In genomic region chr5:148739141-148739540, GRCm38 (mm10) we compare ENCODE assay signal across 10 mouse cellular contexts.
DNase-seq lines count a peak whose midpoint lies in the region; ATAC-seq and TF ChIP-seq lines count a peak whose summit lies in the region.
"Had no signal": no experiment of that assay in that cellular context is flagged by ENCODE, and none has a peak within 500 bp of the region (broad histone marks: within the 10 kb centered on the region; RNA-seq: fewer than 3 reads in every experiment).

No protein-coding gene starts in this region.

- no peak overlapping the region for H3K4me3 ChIP-seq in kidney, embryonic 16.5 days (ENCODE audit: low read length)
- no peak overlapping the region for H3K4me3 ChIP-seq in embryonic facial prominence, embryonic 10.5 days
- no peak overlapping the region for H3K4me3 ChIP-seq in lung, embryonic 16.5 days (ENCODE audit: low read length)
- no peak overlapping the region for H3K4me3 ChIP-seq in stomach, embryonic 16.5 days (replicated peaks; ENCODE audit: low read length)
- H3K4me3 ChIP-seq in left cerebral cortex, adult 2 months: no peak overlapping the region
- H3K4me3 ChIP-seq in kidney, embryonic 14.5 days (ENCODE audit: low read length): no peak overlapping the region
- H3K4me3 ChIP-seq: embryonic facial prominence, embryonic 12.5 days had no signal

- no peak overlapping the region for H3K4me2 ChIP-seq in kidney, embryonic 16.5 days (replicated peaks; ENCODE audit: low read depth, low read length)
- H3K4me2 ChIP-seq in lung, embryonic 16.5 days (ENCODE audit: low read depth, low read length): no peak overlapping the region
- H3K4me2 ChIP-seq in stomach, embryonic 16.5 days (ENCODE audit: low read depth, low read length): no peak overlapping the region
- no peak overlapping the region for H3K4me2 ChIP-seq in kidney, embryonic 14.5 days (replicated peaks; ENCODE audit: low read depth, low read length)
- H3K4me2 ChIP-seq: embryonic facial prominence, embryonic 12.5 days had no signal

- H3K36me3 ChIP-seq in kidney, embryonic 16.5 days (ENCODE audit: insufficient read depth, low read length): no peaks in the 10 kb centered on the region
- no peaks in the 10 kb centered on the region for H3K36me3 ChIP-seq in embryonic facial prominence, embryonic 10.5 days (replicated peaks)
- H3K36me3 ChIP-seq in lung, embryonic 16.5 days (ENCODE audit: control insufficient read depth, insufficient read depth, low read length): no peaks in the 10 kb centered on the region
- H3K36me3 ChIP-seq in stomach, embryonic 16.5 days (ENCODE audit: control insufficient read depth, insufficient read depth, low read length): no peaks in the 10 kb centered on the region
- no peaks in the 10 kb centered on the region for H3K36me3 ChIP-seq in kidney, embryonic 14.5 days (ENCODE audit: control insufficient read depth, insufficient read depth, low read length)
- H3K36me3 ChIP-seq: embryonic facial prominence, embryonic 12.5 days had no signal

- no peak for TF ChIP-seq CTCF in left cerebral cortex, adult 2 months (IDR thresholded peaks at IDR 0.05)

- no peak overlapping the region for H3K27ac ChIP-seq in kidney, embryonic 16.5 days (ENCODE audit: low read length)
- 0 out of 2 replicates have a peak overlapping the region, but pooled peaks have one; percentile 15 for H3K27ac ChIP-seq in embryonic facial prominence, embryonic 10.5 days (replicated peaks)
- H3K27ac ChIP-seq in lung, embryonic 16.5 days (ENCODE audit: low read length): no peak overlapping the region
- no peak overlapping the region for H3K27ac ChIP-seq in stomach, embryonic 16.5 days (ENCODE audit: low read length)
- H3K27ac ChIP-seq in left cerebral cortex, adult 2 months: no peak overlapping the region
- H3K27ac ChIP-seq in kidney, embryonic 14.5 days (ENCODE audit: low read depth, low read length): no peak overlapping the region
- H3K27ac ChIP-seq: embryonic facial prominence, embryonic 12.5 days had no signal

- peaks cover 6% of the 10 kb centered on the region for H3K9me3 ChIP-seq in kidney, embryonic 16.5 days (ENCODE audit: low read length)
- H3K9me3 ChIP-seq in embryonic facial prominence, embryonic 10.5 days: 0 out of 2 replicates have a peak, but pooled peaks cover 3% of the 10 kb centered on the region
- H3K9me3 ChIP-seq in lung, embryonic 16.5 days (ENCODE audit: control insufficient read depth, low read length): peaks cover 3% of the 10 kb centered on the region; the same call in 1 of the 2 replicates
- H3K9me3 ChIP-seq in stomach, embryonic 16.5 days (replicated peaks; ENCODE audit: control insufficient read depth, low read length): no peaks in the 10 kb centered on the region
- peaks cover 6% of the 10 kb centered on the region; the same call in 1 of the 2 replicates for H3K9me3 ChIP-seq in kidney, embryonic 14.5 days (ENCODE audit: control insufficient read depth, low read length)
- H3K9me3 ChIP-seq: embryonic facial prominence, embryonic 12.5 days had no signal

- ATAC-seq in kidney, embryonic 16.5 days (ENCODE audit: low FRiP score, low TSS enrichment): peak; percentile 47; the same call in 1 of the 2 replicates
- 0 out of 2 replicates have a peak, but pooled peaks have one; percentile 15 for ATAC-seq in lung, embryonic 16.5 days (ENCODE audit: low read depth)
- peak; percentile 62 for ATAC-seq in stomach, embryonic 16.5 days (ENCODE audit: insufficient read depth, low FRiP score)
- no peak for ATAC-seq in kidney, embryonic 14.5 days (ENCODE audit: low FRiP score, low TSS enrichment)

- no peak for DNase-seq in kidney, postnatal 4 days
- no peak for DNase-seq in embryonic facial prominence, embryonic 10.5 days (ENCODE audit: low spot score)
- no peak for DNase-seq in left cerebral cortex, adult 2 months (ENCODE audit: extremely low spot score in 1 of 2, low spot score in 2 of 2)
- DNase-seq in frontal cortex, postnatal 36 days (ENCODE audit: low spot score in 2 of 2): no peak
- DNase-seq: kidney, adult 11 months had no signal

- no peak overlapping the region for H3K9ac ChIP-seq in kidney, embryonic 16.5 days (replicated peaks; ENCODE audit: low read length)
- H3K9ac ChIP-seq in lung, embryonic 16.5 days (ENCODE audit: low read length): no peak overlapping the region
- H3K9ac ChIP-seq in stomach, embryonic 16.5 days (ENCODE audit: low read length): no peak overlapping the region
- H3K9ac ChIP-seq in kidney, embryonic 14.5 days (ENCODE audit: low read depth, low read length): no peak overlapping the region
- H3K9ac ChIP-seq: embryonic facial prominence, embryonic 12.5 days had no signal

- H3K4me1 ChIP-seq in kidney, embryonic 16.5 days (ENCODE audit: insufficient read depth, low read length): peaks cover 8% of the 10 kb centered on the region; the same call in 1 of the 2 replicates
- H3K4me1 ChIP-seq in embryonic facial prominence, embryonic 10.5 days: peaks cover 32% of the 10 kb centered on the region
- peaks cover 16% of the 10 kb centered on the region for H3K4me1 ChIP-seq in lung, embryonic 16.5 days (replicated peaks; ENCODE audit: control insufficient read depth, insufficient read depth, low read length)
- peaks cover 11% of the 10 kb centered on the region; the same call in 1 of the 2 replicates for H3K4me1 ChIP-seq in stomach, embryonic 16.5 days (ENCODE audit: control insufficient read depth, insufficient read depth, low read length)
- no peaks in the 10 kb centered on the region; the same call in 1 of the 2 replicates for H3K4me1 ChIP-seq in kidney, embryonic 14.5 days (ENCODE audit: control insufficient read depth, insufficient read depth, low read length)

- H3K27me3 ChIP-seq in kidney, embryonic 16.5 days (ENCODE audit: insufficient read depth, low read length): no peaks in the 10 kb centered on the region
- H3K27me3 ChIP-seq in embryonic facial prominence, embryonic 10.5 days (replicated peaks; ENCODE audit: low read depth, poor library complexity, severe bottlenecking): no peaks in the 10 kb centered on the region
- H3K27me3 ChIP-seq in lung, embryonic 16.5 days (ENCODE audit: control insufficient read depth, insufficient read depth, low read depth, low read length): no peaks in the 10 kb centered on the region
- no peaks in the 10 kb centered on the region for H3K27me3 ChIP-seq in stomach, embryonic 16.5 days (ENCODE audit: control insufficient read depth, insufficient read depth, low read length)
- H3K27me3 ChIP-seq in kidney, embryonic 14.5 days (ENCODE audit: control insufficient read depth, insufficient read depth, low read length): no peaks in the 10 kb centered on the region
- H3K27me3 ChIP-seq: embryonic facial prominence, embryonic 12.5 days had no signal

- intact Hi-C loops in left cerebral cortex, adult 2 months (cut with DNase I): no loop called here

- 68% methylated on average over 3 of the region's 3 CpGs for WGBS in kidney, embryonic 16.5 days
- 69% methylated on average over 3 of the region's 3 CpGs for WGBS in embryonic facial prominence, embryonic 10.5 days
- 53% methylated on average over 3 of the region's 3 CpGs for WGBS in lung, embryonic 16.5 days
- WGBS in stomach, embryonic 16.5 days: 58% methylated on average over 3 of the region's 3 CpGs
- 76% methylated on average over 3 of the region's 3 CpGs for WGBS in kidney, embryonic 14.5 days
